Mouse (Mus musculus) hindbrain, embryonic 10.5 days (tissue): ENCODE measurements around the gene Mras. TPM values are rescaled to one million over a fixed set of nuclear protein-coding genes. Genes with fewer than 3 reads are reported as not detected.

Experiments
- DNase-seq: peaks from one replicate; pipeline ENCODE4 v3.0.0-alpha.2; 2017; ENCODE audit warnings: low spot score
- H3K27ac ChIP-seq: fragments of 300-500 bp; sonication (generic); 2 replicates; pipeline ENCODE4 v1.5.1; 2016; ENCODE audit warnings: mild to moderate bottlenecking, moderate library complexity
- H3K27me3 ChIP-seq: fragments of 300-500 bp; sonication (generic); 2 replicates; pipeline ENCODE4 v1.6.1; 2016; ENCODE audit warnings: mild to moderate bottlenecking; ENCODE audit not compliant: poor library complexity, insufficient read depth, severe bottlenecking
- H3K36me3 ChIP-seq: fragments of 300-500 bp; sonication (generic); 2 replicates; pipeline ENCODE4 v1.6.1; 2016; ENCODE audit warnings: mild to moderate bottlenecking, moderate library complexity
- H3K4me1 ChIP-seq: fragments of 300-500 bp; sonication (generic); replicated peaks from 2 replicates; pipeline ENCODE4 v1.6.1; 2016; ENCODE audit warnings: mild to moderate bottlenecking
- H3K4me3 ChIP-seq: fragments of 300-500 bp; sonication (generic); 2 replicates; pipeline ENCODE4 v1.5.1; 2016; ENCODE audit warnings: mild to moderate bottlenecking, moderate library complexity
- H3K9me3 ChIP-seq: fragments of 300-500 bp; sonication (generic); 2 replicates; pipeline ENCODE4 v1.6.1; 2016; ENCODE audit warnings: mild to moderate bottlenecking, moderate library complexity
- WGBS: fragments of 180-500 bp; shearing (Covaris S2); methylation state at CpG from one replicate; pipeline ENCODE4 v1.1.7; 2016; 5-methylcytosine and 5-hydroxymethylcytosine counted together
- polyA plus RNA-seq: library from polyadenylated mRNA; unstranded; fragments of >200 nt; fragmentation: Nextera tagmentation; extraction: Ambion mirVana; gene quantifications from 2 replicates; pipeline ENCODE4 v1.2.1, GENCODE M21; 2016

The Mras gene
- polyA plus RNA-seq, 1 experiment from 2014 or later, result 16.0 TPM

GRCm38 (mm10) chr9:99393146-99393545 lies 44.0 kb downstream of the Mras start:
- peaks cover 28% of the 10 kb centered on the region for H3K36me3 ChIP-seq
- H3K4me3 ChIP-seq, result no peak overlapping the region
- no peaks in the 10 kb centered on the region for H3K27me3 ChIP-seq
- H3K9me3 ChIP-seq, result no peaks in the 10 kb centered on the region
- H3K4me1 ChIP-seq, result peaks cover 17% of the 10 kb centered on the region
- 93% methylated on average over 8 of the region's 8 CpGs for WGBS
- DNase-seq, result no peak
- no peak overlapping the region for H3K27ac ChIP-seq

GRCm38 (mm10) chr9:99391557-99391956 lies 45.6 kb downstream of the Mras start:
- WGBS, result 94% methylated on average over 10 of the region's 10 CpGs
- H3K9me3 ChIP-seq, result no peaks in the 10 kb centered on the region
- H3K4me3 ChIP-seq, result no peak overlapping the region
- peaks cover 17% of the 10 kb centered on the region for H3K4me1 ChIP-seq
- H3K36me3 ChIP-seq, result peaks cover 29% of the 10 kb centered on the region
- no peak for DNase-seq
- no peak overlapping the region for H3K27ac ChIP-seq
- no peaks in the 10 kb centered on the region for H3K27me3 ChIP-seq

DNA sequence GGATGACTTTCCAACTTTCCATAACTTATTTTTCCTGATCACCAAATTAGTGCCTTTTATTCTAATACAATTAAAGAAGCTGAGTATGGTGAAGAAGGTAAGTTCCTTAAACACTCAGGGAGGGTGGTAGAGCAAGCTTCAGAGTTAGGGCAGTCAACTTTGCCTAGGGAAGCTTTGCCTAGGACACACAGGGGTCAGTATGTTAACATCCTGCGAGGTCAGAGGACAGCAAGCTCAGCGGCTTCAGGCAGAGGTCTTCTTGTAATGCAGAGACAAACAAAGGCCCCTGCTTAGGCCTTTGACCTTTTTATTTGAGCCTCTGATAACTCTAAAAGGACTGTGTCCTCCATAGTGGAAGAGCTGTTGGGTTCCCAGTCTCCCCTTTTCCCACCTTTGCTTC lies 46.5 kb downstream of the Mras start:
- H3K27ac ChIP-seq, result no peak overlapping the region
- WGBS, result 22% methylated on average over 2 of the region's 2 CpGs
- peaks cover 29% of the 10 kb centered on the region for H3K36me3 ChIP-seq
- H3K27me3 ChIP-seq, result no peaks in the 10 kb centered on the region
- no peak for DNase-seq
- peaks cover 17% of the 10 kb centered on the region for H3K4me1 ChIP-seq
- H3K4me3 ChIP-seq, result no peak overlapping the region
- no peaks in the 10 kb centered on the region for H3K9me3 ChIP-seq

- H3K36me3 ChIP-seq, result peaks cover 29% of the 10 kb centered on the region
- no peak for DNase-seq
Observed at GRCm38 (mm10) chr9:99390201-99390600, 47.0 kb downstream of the Mras start.

DNA sequence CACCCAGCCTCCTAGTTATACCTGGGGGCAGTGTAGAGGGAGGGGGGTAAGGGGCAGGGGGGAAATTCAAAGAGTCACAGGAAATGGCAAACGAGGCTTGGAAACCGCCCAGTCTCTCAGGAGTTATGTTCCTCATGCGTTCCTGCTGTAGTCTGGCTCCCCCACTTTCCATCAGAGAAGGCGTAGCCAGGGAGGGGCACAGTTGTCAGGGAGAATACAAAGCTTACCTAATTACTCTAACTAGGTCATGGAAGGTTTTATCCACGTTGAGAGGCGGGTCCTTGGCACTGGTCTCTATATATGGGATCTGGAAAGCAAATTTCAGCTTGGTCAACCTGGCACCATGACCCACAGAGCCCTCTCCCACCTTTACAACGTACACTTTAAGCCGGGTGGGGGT lies 47.7 kb downstream of the Mras start:
- H3K36me3 ChIP-seq, result peaks cover 29% of the 10 kb centered on the region
- no peak for DNase-seq
- no peak overlapping the region for H3K4me3 ChIP-seq
- no peaks in the 10 kb centered on the region for H3K27me3 ChIP-seq
- no peak overlapping the region for H3K27ac ChIP-seq
- peaks cover 13% of the 10 kb centered on the region for H3K4me1 ChIP-seq
- no peaks in the 10 kb centered on the region for H3K9me3 ChIP-seq
- 82% methylated on average over 8 of the region's 8 CpGs for WGBS

More at GRCm38 (mm10) chr9:99390201-99390600, 47.0 kb downstream of the Mras start:
- Histone ChIP-seq H3K9me3 (no peaks in the 10 kb centered on the region), H3K4me3 (no peak overlapping the region), H3K27ac (no peak overlapping the region), H3K27me3 (no peaks in the 10 kb centered on the region), H3K4me1 (peaks cover 17% of the 10 kb centered on the region)
- 82% methylated on average over 5 of the region's 5 CpGs for WGBS

DNA sequence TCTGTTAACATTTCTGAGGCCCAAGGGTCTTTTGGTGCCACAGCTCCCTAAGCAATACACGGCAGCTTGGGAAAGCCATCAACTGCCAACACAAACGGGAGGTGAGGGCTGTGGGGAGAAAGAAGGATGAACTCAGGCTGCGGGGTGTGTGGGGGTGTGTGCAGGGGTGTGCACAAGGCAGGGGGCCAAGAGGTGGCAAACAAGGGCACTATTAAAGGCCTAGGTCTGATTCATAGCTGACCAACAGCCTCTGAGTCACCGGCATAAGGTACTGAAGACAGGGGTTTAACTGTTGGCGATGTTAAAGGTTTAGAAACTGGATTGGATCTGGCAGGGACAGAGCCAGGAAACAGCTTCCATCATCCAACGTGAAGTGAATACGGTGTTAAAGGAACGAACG lies 48.3 kb downstream of the Mras start:
- Histone ChIP-seq H3K4me1 (peaks cover 9% of the 10 kb centered on the region), H3K9me3 (no peaks in the 10 kb centered on the region), H3K4me3 (no peak overlapping the region), H3K36me3 (peaks cover 29% of the 10 kb centered on the region), H3K27me3 (no peaks in the 10 kb centered on the region), H3K27ac (no peak overlapping the region)
- 90% methylated on average over 9 of the region's 9 CpGs for WGBS
- DNase-seq, result no peak

DNA sequence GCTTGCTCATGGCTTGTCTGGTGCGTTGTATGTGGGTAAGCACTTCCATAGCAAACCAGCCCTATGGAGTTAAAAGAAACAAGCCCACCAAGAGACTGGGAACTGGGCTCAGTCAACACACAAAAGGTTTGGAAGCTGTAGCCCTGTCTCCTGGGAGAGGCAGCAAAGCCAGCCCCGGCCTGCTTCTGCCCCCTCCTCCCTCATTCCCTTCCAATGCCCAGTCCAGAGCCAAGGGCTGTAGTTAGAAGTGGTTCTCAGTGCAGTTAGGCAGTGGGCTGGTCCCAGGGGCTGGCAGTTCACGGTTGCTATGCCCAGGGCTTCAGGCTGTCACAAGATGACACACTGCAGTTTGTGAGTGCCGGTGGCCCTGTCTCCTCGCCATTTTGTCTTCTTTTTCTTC lies 49.1 kb downstream of the Mras start:
- DNase-seq, result no peak
- Histone ChIP-seq H3K27me3 (no peaks in the 10 kb centered on the region), H3K9me3 (no peaks in the 10 kb centered on the region), H3K27ac (no peak overlapping the region), H3K36me3 (peaks cover 28% of the 10 kb centered on the region), H3K4me1 (peaks cover 9% of the 10 kb centered on the region), H3K4me3 (no peak overlapping the region)
- 75% methylated on average over 5 of the region's 5 CpGs for WGBS

- DNase-seq, result no peak
- Histone ChIP-seq H3K4me3 (no peak overlapping the region), H3K27me3 (peaks cover 5% of the 10 kb centered on the region; the same call in 1 of the 2 replicates), H3K27ac (no peak overlapping the region), H3K36me3 (no peaks in the 10 kb centered on the region; the same call in 1 of the 2 replicates), H3K9me3 (no peaks in the 10 kb centered on the region), H3K4me1 (no peaks in the 10 kb centered on the region)
- 83% methylated on average over 9 of the region's 9 CpGs for WGBS
Observed at GRCm38 (mm10) chr9:99382556-99382955, 54.6 kb downstream of the Mras start.

- H3K36me3 ChIP-seq, result no peaks in the 10 kb centered on the region
- H3K4me3 ChIP-seq, result no peak overlapping the region
- H3K27ac ChIP-seq, result no peak overlapping the region
- H3K27me3 ChIP-seq, result peaks cover 8% of the 10 kb centered on the region; the same call in 1 of the 2 replicates
- no peaks in the 10 kb centered on the region for H3K4me1 ChIP-seq
- no peaks in the 10 kb centered on the region for H3K9me3 ChIP-seq
- 67% methylated on average over 5 of the region's 5 CpGs for WGBS
- no peak for DNase-seq
Observed at GRCm38 (mm10) chr9:99379194-99379593, 58.0 kb downstream of the Mras start.

DNA sequence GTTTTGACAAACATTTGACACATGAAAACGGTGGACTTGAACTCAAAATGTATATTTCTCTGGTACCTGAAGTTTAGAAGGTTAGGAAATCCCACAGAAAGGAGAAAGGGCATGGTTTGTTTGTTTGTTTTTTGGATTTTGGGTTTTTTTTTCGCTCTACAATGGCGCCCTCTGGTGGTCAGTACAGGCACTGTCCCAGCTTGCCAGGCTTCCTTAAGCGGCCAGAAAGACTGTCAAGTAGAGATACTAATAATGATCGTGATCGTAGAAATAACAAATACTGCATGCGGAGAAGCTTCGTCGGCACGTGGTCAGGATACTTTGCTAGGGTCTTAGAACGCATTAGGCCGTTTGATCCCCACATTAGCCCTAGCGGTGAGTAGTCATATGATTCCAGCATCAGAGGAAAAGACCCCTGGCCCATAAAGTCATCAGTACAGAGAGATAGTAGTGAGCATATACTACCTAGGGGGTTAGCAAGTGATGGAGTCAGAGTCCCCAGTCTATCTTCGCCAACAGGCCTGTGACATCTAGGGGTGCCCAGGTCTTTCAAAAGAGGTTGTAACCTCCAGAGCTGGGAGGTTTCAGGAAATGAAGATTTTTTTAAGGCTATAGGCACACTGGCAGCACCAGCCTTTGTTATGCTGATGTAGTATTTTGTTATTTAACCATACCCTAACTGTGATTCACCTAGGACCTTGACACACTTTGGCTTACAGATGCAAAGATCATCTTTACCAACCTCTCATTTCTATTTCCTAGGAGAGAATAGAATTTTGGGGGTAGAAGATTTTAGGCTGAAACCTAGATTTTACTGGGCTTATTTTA lies 60.4 kb downstream of the Mras start:
- no peaks in the 10 kb centered on the region for H3K4me1 ChIP-seq
- peak; percentile 52 for DNase-seq
- H3K27ac ChIP-seq, result no peak overlapping the region
- H3K27me3 ChIP-seq, result peaks cover 8% of the 10 kb centered on the region; the same call in 1 of the 2 replicates
- 14% methylated on average over 14 of the region's 14 CpGs for whole genome bisulfite sequencing
- no peaks in the 10 kb centered on the region for H3K9me3 ChIP-seq
- H3K36me3 ChIP-seq, result no peaks in the 10 kb centered on the region
- no peak overlapping the region for H3K4me3 ChIP-seq

DNA sequence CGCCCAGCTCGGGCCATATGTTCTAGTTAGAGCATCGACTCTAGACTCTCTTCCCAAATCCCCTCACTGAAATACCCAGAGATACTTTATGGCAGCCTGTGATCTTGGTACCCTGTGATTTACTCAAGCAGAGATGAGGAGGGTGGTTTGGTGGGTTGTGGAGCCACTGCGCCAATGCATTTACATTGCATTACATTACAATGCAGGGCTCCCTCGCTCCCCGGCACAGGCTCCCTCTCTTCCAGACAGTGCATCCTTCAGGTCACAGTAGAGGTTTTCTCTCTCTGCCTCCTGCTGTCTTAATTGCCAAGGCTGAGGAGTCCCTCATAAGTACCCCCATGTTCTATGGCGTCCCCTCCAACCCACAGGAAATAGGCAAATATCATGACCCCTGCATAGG lies 68.8 kb downstream of the Mras start:
- Histone ChIP-seq H3K27me3 (no peaks in the 10 kb centered on the region), H3K36me3 (no peaks in the 10 kb centered on the region), H3K27ac (no peak overlapping the region), H3K9me3 (no peaks in the 10 kb centered on the region), H3K4me1 (no peaks in the 10 kb centered on the region), H3K4me3 (no peak overlapping the region)
- DNase-seq, result no peak
- 76% methylated on average over 7 of the region's 7 CpGs for WGBS

DNA sequence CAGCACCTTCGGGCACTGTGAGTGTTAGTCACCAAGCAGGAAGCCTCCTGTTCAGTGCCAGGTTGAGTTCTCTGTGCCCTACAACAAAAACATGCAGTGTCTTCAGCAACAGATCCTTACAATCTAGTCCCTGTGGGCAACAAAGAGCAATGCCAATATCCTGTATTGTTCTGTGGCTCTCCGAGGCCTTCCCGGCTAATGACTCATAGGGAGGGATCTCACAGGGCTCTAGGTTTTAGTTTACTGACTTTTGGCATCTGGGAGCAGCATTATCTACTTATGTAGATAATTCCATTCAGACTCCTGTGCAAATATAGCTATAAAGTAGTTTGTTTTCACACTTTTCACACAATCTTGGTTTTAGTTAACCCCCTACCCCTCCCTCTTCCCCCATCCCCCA lies 71.3 kb downstream of the Mras start:
- WGBS, result 74% methylated on average over 3 of the region's 3 CpGs
- no peaks in the 10 kb centered on the region for H3K9me3 ChIP-seq
- DNase-seq, result no peak

GRCm38 (mm10) chr9:99363076-99363475 lies 74.1 kb downstream of the Mras start:
- DNase-seq, result no peak
- 58% methylated on average over 8 of the region's 8 CpGs for WGBS
- Histone ChIP-seq H3K4me3 (no peak overlapping the region), H3K27ac (no peak overlapping the region), H3K27me3 (peaks cover 34% of the 10 kb centered on the region), H3K9me3 (no peaks in the 10 kb centered on the region), H3K4me1 (peaks cover 6% of the 10 kb centered on the region), H3K36me3 (no peaks in the 10 kb centered on the region)

More for the DNA sequence above, 71.3 kb downstream of the Mras start:
- Histone ChIP-seq H3K27ac (no peak overlapping the region), H3K4me1 (no peaks in the 10 kb centered on the region), H3K27me3 (peaks cover 8% of the 10 kb centered on the region; the same call in 1 of the 2 replicates), H3K4me3 (no peak overlapping the region), H3K36me3 (no peaks in the 10 kb centered on the region)
